In the genomic region with DNA sequence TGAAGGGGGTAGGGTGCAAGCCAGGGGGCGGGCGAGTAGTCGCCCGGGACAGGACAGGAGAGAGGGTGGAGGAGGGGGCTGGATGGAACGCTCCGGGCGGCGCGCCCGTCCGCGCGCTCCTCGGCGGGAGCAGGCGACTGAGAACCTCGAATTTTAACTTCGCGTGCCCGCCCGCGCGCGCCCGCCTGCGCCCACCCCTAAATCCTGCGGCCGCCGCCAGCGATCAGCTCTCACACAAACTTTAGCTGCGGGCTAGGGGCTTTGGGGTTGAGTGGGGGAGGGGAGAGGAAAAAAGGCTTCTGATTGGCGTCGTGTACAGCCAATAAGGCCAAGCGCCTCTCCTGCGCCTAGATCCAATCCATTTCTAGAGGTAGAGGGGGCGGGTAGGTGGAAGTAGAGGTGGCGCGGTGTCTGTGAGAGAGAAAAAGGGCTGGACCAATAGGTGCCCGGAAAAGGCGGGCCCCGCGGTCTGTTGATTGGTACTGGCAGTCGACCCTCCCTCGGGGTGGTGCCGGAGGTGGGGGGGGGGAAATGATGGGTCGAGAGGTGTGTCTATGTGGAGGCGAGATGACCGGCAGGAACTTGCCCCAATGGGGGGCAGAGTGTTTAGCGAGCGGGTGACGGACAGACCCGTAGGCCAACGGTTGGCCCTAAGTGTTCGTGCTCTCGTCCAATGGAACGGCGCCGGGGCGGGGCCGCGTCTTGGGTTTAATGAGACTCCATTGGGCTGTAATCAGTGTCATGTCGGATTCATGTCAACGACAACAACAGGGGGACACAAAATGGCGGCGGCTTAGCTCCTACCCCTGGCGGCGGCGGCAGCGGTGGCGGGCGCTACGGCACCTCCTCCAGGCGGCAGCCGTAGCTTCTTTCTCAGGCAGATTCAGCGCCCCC, we compare ENCODE assay signal across 8 mouse cellular contexts. TPM values are rescaled to one million over a fixed set of nuclear protein-coding genes. Genes with fewer than 3 reads are reported as not detected.
DNase-seq lines count a peak whose midpoint lies in the region; ATAC-seq and TF ChIP-seq lines count a peak whose summit lies in the region.

No protein-coding gene starts in this region.

- no peak for TF ChIP-seq POLR2A in bone marrow macrophage, adult 2 months (IDR thresholded peaks at IDR 0.05; ENCODE audit: borderline replicate concordance, low read depth, low read length)
- peak; percentile 66 for TF ChIP-seq POLR2A in embryonic fibroblast, embryonic 13.5 days (IDR thresholded peaks at IDR 0.05; ENCODE audit: low read depth, low read length)

- WGBS in kidney, embryonic 14.5 days: under 1% methylated on average over 71 of the region's 75 CpGs
- WGBS in limb, embryonic 15.5 days: under 1% methylated on average over 75 of the region's 75 CpGs

- peak overlapping the region; percentile 83 for H3K4me2 ChIP-seq in kidney, embryonic 14.5 days (replicated peaks; ENCODE audit: low read depth, low read length)
- peak overlapping the region; percentile 76 for H3K4me2 ChIP-seq in limb, embryonic 15.5 days

- H3K4me3 ChIP-seq in bone marrow macrophage, adult 2 months (ENCODE audit: insufficient read depth, low read length): peak overlapping the region; percentile 99
- H3K4me3 ChIP-seq in embryonic fibroblast, embryonic 13.5 days (ENCODE audit: insufficient read depth, low read length): peak overlapping the region; percentile 91
- H3K4me3 ChIP-seq in kidney, embryonic 14.5 days (ENCODE audit: low read length): peak overlapping the region; percentile 86
- H3K4me3 ChIP-seq in limb, embryonic 15.5 days: peak overlapping the region; percentile 88

- no peak for TF ChIP-seq CTCF in bone marrow macrophage, adult 2 months (IDR thresholded peaks at IDR 0.05; ENCODE audit: low read depth, low read length)
- TF ChIP-seq CTCF in embryonic fibroblast, embryonic 13.5 days (IDR thresholded peaks at IDR 0.05; ENCODE audit: borderline replicate concordance, insufficient read depth, low read length): no peak

- peak overlapping the region; percentile 86 for H3K27ac ChIP-seq in bone marrow macrophage, adult 2 months (ENCODE audit: insufficient read depth, low read depth, low read length)
- peak overlapping the region; percentile 83 for H3K27ac ChIP-seq in embryonic fibroblast, embryonic 13.5 days (ENCODE audit: insufficient read depth, low read length)
- H3K27ac ChIP-seq in kidney, embryonic 14.5 days (ENCODE audit: low read depth, low read length): peak overlapping the region; percentile 95
- peak overlapping the region; percentile 99 for H3K27ac ChIP-seq in limb, embryonic 15.5 days

- peak; percentile 96 for ATAC-seq in kidney, embryonic 14.5 days (ENCODE audit: low FRiP score, low TSS enrichment)
- ATAC-seq in limb, embryonic 15.5 days (ENCODE audit: insufficient number of reproducible peaks, low FRiP score, low TSS enrichment, low read depth): peak; percentile 97

- no peaks in the 10 kb centered on the region for H3K9me3 ChIP-seq in kidney, embryonic 14.5 days (ENCODE audit: control insufficient read depth, low read length)
- no peaks in the 10 kb centered on the region for H3K9me3 ChIP-seq in limb, embryonic 15.5 days

- peak; percentile 100 for DNase-seq in A20 (ENCODE audit: low read depth, low spot score)
- DNase-seq in heart, adult 9 months (ENCODE audit: low spot score in 2 of 2): peak; percentile 100
- peak; percentile 98 to 99 for DNase-seq in monocyte, adult 2 months (ENCODE audit: low read depth in 1 of 2, low spot score in 2 of 2)
- DNase-seq in spleen, postnatal 36 days (ENCODE audit: low spot score in 2 of 2): peak; percentile 100

- peaks cover 3% of the 10 kb centered on the region; the same call in 1 of the 2 replicates for H3K4me1 ChIP-seq in bone marrow macrophage, adult 2 months (ENCODE audit: control insufficient read depth, insufficient read depth, low read length)
- H3K4me1 ChIP-seq in embryonic fibroblast, embryonic 13.5 days (ENCODE audit: control insufficient read depth, insufficient read depth, low read length): peaks cover 12% of the 10 kb centered on the region
- peaks cover 20% of the 10 kb centered on the region for H3K4me1 ChIP-seq in kidney, embryonic 14.5 days (ENCODE audit: control insufficient read depth, insufficient read depth, low read length)
- peaks cover 35% of the 10 kb centered on the region for H3K4me1 ChIP-seq in limb, embryonic 15.5 days

- H3K36me3 ChIP-seq in kidney, embryonic 14.5 days (ENCODE audit: control insufficient read depth, insufficient read depth, low read length): no peaks in the 10 kb centered on the region
- H3K36me3 ChIP-seq in limb, embryonic 15.5 days: no peaks in the 10 kb centered on the region

- peak overlapping the region; percentile 91 for H3K9ac ChIP-seq in kidney, embryonic 14.5 days (ENCODE audit: low read depth, low read length)
- peak overlapping the region; percentile 83 for H3K9ac ChIP-seq in limb, embryonic 15.5 days

- no peaks in the 10 kb centered on the region for H3K27me3 ChIP-seq in kidney, embryonic 14.5 days (ENCODE audit: control insufficient read depth, insufficient read depth, low read length)
- no peaks in the 10 kb centered on the region for H3K27me3 ChIP-seq in limb, embryonic 15.5 days

RNA-seq across cellular contexts. Expression of gene Kat6b, which starts 19.2 kb away (rescaled TPM):
- polyA plus RNA-seq in bone marrow macrophage, adult 2 months (2012; ENCODE audit: insufficient read depth, insufficient read length, missing spikeins): 9.0 and 11.3 TPM in 2 replicates
- 24.3 and 32.3 TPM in 2 replicates for polyA plus RNA-seq in embryonic fibroblast, embryonic 13.5 days (2011; ENCODE audit: insufficient read length, low read depth, missing spikeins)
- polyA plus RNA-seq in kidney, embryonic 14.5 days (2014; fragmentation: Nextera tagmentation; extraction: Ambion mirVana): 15.1 and 22.0 TPM in 2 replicates
- polyA plus RNA-seq in limb, embryonic 15.5 days (2015; fragmentation: Nextera tagmentation; extraction: Ambion mirVana): 18.9 and 22.9 TPM in 2 replicates

Comparison
In these comparisons a context has a peak if more than half of its experiments do, and no peak if none do; other contexts are left out.
1. Peak in every context shown above with its lines: DNase-seq, ATAC-seq, H3K4me3 ChIP-seq and H3K27ac ChIP-seq.